Mouse (Mus musculus) right cerebral cortex, postnatal 25 days (tissue): ENCODE results near the gene Scrn1.
A peak's percentile ranks its signal among the peaks of the same experiment; 100 is the strongest.

Source experiments
- DNase-seq: peaks from one replicate; pipeline ENCODE4 v3.0.0; 2022

The Scrn1 gene

GRCm38 (mm10) chr6:54565665-54566545, at the start of gene Scrn1:
Gene Scrn1 (minus strand): TSS chr6:54566489.
- peak; percentile 85 for DNase-seq

- DNase-seq, result no peak
Measured at GRCm38 (mm10) chr6:54606241-54606640, 40.0 kb upstream of the Scrn1 start.

DNA sequence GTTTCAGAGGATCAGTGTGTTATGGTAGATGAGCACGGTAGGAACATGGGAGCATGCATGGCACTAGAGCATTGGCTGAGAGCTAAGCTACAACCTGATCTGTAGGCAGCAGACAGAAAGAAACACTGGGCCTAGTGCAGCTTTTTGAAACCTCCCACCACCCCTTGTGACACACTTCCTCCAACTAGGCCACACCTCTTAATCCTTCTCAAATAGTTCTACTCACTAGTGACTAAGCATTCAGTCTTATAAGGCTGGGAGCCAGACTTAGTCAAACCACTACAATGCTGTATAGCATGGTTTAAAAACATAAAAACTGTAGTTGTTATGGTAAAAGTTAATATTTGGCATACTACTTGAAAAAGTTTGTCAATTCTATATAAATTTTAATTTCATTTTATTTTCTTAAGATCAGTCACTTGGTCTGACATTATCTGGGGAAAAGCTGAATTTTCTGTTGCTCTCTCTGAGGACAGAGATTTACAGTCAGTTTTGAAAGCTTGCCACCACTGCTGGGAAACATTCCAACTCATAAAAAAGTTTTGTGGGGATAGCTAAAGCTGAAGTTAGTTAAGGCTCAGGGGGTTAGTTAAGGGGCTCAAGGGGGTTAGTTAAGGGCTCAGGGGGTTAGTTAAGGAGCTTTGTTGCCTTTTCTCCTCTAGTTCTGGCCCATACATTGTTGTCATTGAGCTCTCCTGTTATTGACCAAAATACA, 37.9 kb upstream of the Scrn1 start:
- no peak for DNase-seq

GRCm38 (mm10) chr6:54602891-54603290, 36.6 kb upstream of the Scrn1 start:
- DNase-seq, result no peak

DNA sequence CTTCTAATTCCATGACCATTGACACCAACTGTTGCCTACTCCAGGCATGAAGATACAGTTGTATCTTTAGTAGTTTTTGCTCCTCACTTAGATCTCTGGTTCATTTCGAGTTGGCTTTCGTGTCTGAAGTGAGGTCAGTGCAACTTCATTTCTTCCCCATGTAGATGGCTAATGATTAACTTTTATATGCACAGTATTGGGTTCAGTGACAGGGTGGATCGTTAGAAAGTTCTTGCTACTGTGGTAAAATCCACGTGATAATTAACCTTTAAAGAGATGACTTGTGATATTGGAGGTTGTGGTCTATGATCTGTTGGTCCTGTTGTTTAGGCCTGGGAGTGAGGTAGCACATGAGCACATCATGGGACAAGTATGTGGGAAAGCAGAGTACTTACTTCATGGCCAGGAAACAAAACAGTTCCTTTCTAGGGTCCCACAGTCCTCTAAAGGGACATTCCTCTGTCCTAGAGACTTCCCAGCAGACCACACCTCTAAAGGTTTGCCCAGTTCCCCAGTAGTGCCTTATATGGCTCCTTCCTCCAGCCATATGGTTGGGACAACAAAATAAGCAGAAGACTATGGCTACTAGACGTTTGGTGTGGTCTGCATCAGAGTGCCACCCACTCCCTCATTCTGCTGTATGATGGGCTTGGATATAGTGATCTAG, 34.5 kb upstream of the Scrn1 start:
- DNase-seq, result no peak

DNA sequence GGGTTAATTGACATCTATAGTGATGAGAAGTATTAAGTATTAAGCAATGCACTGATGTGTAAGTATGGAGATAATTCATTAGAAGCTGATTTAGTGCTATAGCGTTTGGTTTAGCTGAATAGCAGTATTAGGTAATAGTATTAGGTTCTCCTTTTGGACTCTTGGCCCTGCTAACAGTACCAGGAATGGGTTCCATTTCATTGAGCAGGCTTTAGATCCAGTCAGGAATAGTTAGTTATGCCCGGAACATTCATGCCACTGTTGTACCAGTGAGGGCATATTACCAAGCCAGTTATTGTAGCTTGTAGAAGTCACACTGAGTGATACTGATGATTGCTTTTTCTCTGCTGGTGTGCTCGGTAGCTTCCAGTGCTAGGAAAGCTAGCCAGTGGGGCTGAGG, 31.4 kb upstream of the Scrn1 start:
- no peak for DNase-seq

GRCm38 (mm10) chr6:54597208-54597607, 30.9 kb upstream of the Scrn1 start, which contains the start of gene Fkbp14:
Gene Fkbp14 (minus strand): TSS chr6:54597308.
- DNase-seq, result no peak

DNA sequence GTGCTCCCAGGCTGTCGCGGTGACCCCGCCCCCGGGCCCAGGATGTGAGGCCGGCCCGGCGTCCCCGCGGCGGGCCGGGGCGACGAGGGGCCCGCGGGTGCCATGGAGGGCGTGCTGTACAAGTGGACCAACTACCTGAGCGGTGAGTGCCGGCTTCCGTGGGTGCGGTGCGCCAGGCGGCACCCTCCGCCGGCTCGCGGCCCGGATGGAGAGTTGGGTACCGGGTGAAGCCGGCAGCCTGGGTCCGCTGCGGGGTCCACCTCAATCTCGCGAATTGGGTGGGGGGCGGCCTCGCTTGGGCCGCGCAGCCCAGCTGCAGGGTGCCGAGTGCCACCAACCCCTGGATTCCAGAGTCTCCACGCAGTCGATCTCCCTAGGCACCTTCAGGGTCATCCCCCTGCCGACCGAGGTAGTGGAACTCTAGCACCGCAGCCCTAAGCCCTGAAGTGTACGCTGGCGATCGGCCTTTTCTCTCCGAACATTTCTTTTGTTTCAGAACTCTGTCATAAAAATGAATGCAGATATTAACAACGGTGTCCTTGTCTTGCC, 29.1 kb upstream of the Scrn1 start:
- no peak for DNase-seq

DNA sequence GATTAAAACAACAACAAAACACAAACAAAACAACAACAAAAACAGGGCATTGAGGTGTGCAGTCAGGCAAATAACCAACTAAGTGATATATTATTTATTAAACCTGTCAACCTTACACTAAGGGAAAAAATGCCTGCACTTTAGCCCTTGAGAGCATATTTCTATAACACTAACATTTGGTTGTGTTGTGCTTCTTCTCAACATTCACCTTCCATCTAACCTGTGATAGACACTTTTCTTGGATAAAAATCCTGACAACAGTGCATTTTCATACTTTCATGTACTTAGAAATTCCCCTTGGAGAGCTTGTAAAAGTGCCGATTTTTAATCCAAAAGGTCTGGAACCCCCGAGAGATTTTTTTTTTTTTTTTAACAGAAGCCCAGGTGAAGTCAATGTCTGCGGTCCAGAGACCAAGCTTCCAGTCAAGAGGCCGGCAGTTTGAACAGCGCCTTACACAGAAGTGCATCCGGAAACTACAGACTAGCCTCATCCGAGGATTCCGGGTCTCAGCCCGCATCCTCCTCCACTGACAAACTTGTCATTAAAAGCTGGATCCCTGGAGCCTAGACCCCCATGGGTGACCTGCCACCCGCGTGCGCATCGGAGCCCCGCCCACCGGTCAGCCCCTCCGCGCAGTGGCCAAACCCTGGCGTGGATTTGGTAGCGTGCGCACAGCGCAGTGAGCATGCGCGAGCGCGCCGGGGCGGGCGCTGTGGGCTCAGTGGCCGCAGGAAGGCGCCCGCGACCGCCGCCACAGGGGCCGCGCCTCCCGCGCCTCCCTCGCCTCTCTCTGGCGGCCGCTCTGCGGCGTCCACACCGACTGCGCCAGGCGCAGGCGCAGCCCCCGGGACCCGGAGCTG, 28.4 kb upstream of the Scrn1 start, which contains the start of gene Plekha8:
Gene Plekha8, plus strand, starts transcription at position 643 of the 861 bp plus-strand sequence.
- DNase-seq, result peak; percentile 93

GRCm38 (mm10) chr6:54593766-54594468, 27.6 kb upstream of the Scrn1 start:
- DNase-seq, result no peak

DNA sequence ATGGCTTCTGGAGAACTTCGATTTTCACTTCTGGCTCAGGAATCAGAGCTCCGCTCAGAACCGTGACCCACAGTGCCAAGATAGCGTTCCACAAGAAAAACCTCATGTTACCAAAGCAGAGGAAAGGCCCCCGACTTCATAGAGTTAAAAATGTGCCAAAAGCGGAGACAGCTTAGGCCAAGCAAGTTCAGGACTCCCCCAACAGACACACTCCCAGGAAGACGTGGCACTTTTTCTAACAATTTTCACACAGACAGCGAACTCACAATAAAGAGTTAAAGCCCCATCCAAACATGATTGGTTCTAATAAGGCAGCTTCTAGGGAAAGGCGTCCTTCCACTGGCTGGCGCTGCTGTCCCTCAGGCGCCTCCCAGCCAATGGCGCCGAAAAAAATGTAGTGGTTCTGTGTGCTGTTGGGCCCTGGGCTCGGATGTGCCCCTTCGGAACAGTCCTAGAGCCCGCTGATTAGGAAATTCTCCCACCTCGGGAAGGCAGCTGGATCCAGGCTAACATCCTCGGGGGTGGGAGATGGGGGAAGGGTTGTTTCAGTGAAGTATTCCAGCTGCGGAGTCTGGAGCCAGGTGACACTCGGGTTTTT, 26.7 kb upstream of the Scrn1 start:
- DNase-seq, result peak; percentile 96

GRCm38 (mm10) chr6:54591778-54592177, 25.5 kb upstream of the Scrn1 start:
- DNase-seq, result no peak

- DNase-seq, result no peak
Measured at GRCm38 (mm10) chr6:54590691-54591090, 24.4 kb upstream of the Scrn1 start.

DNA sequence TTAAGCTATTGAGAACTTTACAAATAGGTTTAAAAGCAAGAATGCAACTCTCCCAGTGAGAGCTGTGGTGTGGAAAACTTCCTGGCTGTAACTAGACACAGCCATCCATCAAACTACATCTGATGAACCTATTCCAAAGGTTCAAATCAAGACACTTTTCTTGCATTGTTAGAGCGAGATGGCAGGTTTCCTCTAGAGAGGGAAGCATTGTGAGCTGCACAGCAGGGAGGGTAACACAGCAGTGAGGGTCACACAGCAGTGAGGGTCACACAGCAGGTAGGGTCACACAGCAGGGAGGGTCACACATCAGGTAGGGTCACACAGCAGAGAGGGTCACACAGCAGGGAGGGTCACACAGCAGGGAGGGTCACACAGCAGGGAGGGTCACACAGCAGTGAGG, 21.9 kb upstream of the Scrn1 start:
- no peak for DNase-seq

DNA sequence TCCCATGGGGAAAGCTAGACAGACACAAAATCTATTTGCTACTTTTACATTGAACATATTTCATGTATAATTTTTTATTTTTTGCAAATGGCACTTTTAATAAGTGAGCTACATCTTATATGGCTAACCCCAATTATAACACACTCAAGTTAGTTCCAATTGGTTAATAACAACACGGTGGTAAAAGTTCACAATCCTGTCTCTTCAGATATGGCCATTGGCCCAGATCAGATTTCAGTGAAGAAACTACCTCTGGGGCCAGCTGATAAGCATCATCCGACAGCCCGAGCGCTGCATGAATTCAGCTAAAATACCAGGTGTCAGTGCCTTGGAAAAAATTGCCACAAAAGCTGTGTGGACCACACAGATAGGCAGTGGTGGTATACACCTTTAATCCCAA, 21.4 kb upstream of the Scrn1 start:
- DNase-seq, result no peak

- DNase-seq, result no peak
Measured at GRCm38 (mm10) chr6:54586911-54587310, 20.6 kb upstream of the Scrn1 start.

DNA sequence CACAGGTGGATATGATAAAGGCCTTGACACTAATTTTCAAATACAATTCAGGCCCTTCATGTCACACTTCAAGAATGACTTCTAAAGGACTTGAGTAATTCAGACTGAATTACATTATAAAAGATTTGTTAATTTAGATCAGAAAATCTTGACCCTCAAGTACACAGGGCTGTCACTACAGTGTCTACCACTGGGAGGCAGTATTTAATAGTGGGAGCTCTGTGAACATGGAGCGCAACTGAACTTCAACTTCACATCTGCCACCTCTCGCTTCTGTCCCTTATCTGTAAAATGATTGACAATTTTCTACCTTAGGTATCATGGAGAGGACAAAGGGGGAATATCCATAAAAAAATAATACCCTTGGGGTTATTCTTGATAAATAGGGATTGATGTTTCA, 19.9 kb upstream of the Scrn1 start:
- DNase-seq, result peak; percentile 11

GRCm38 (mm10) chr6:54573218-54573955, 7.1 kb upstream of the Scrn1 start:
- DNase-seq, result no peak

DNA sequence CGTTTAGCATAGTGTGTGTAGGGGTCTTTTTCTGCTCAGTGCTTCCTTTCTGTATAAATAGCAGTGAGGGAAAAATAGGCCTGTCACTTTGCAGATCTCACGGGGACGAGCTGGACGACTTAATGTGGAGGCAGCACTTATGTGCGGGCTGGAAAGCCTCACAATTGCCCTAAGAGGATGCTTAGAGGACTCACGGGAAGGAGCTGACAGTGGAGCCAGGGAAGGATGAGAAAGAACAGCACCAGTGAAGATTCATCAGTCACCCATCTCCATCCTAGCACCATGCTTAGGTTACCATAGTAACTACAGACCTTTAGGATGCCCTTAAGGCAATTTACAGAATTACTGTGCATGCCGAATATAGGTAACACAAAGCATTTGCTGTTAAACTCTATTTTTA, 3.5 kb upstream of the Scrn1 start:
- DNase-seq, result no peak

GRCm38 (mm10) chr6:54566546-54566919, 244 bp upstream of the Scrn1 start:
- DNase-seq, result no peak
